Mouse (Mus musculus) liver, embryonic 15.5 days (tissue): ENCODE data around the gene Fbxl20. TPM values are rescaled to one million over a fixed set of nuclear protein-coding genes. Genes with fewer than 3 reads are reported as not detected.
A peak's percentile ranks its signal among the peaks of the same experiment; 100 is the strongest.

Experiments used
- ATAC-seq: fragments of 200-750 bp; cut with Nextera tagmentation; 2 replicates; pipeline ENCODE4 v1.8.0; 2017; ENCODE audit warnings: moderate number of reproducible peaks, mild to moderate bottlenecking, moderate library complexity; ENCODE audit not compliant: insufficient read depth
- H3K27ac ChIP-seq: fragments of 300-500 bp; sonication (generic); replicated peaks from 2 replicates; pipeline ENCODE4 v1.5.1; 2015; ENCODE audit warnings: mild to moderate bottlenecking, inconsistent platforms
- H3K27me3 ChIP-seq: fragments of 300-500 bp; sonication (generic); 2 replicates; pipeline ENCODE4 v1.6.1; 2015; ENCODE audit warnings: mild to moderate bottlenecking, inconsistent platforms
- H3K36me3 ChIP-seq: fragments of 300-500 bp; sonication (generic); replicated peaks from 2 replicates; pipeline ENCODE4 v1.6.1; 2015; ENCODE audit warnings: moderate library complexity, mild to moderate bottlenecking, inconsistent platforms
- H3K4me1 ChIP-seq: fragments of 300-500 bp; sonication (generic); replicated peaks from 2 replicates; pipeline ENCODE4 v1.6.1; 2015; ENCODE audit warnings: inconsistent platforms
- H3K4me2 ChIP-seq: fragments of 300-500 bp; sonication (generic); 2 replicates; pipeline ENCODE4 v1.6.1; 2015; ENCODE audit warnings: moderate library complexity, mild to moderate bottlenecking, inconsistent platforms
- H3K4me3 ChIP-seq: fragments of 300-500 bp; sonication (generic); replicated peaks from 2 replicates; pipeline ENCODE4 v1.5.1; 2015; ENCODE audit warnings: mild to moderate bottlenecking, inconsistent platforms
- H3K9ac ChIP-seq: fragments of 300-500 bp; sonication (generic); 2 replicates; pipeline ENCODE4 v1.6.1; 2015; ENCODE audit warnings: moderate library complexity, mild to moderate bottlenecking, inconsistent platforms
- H3K9me3 ChIP-seq: fragments of 300-500 bp; sonication (generic); replicated peaks from 2 replicates; pipeline ENCODE4 v1.6.1; 2016; ENCODE audit warnings: inconsistent platforms
- WGBS: fragments of 180-500 bp; shearing (Covaris S2); methylation state at CpG from one replicate; pipeline ENCODE4 v1.1.7; 2015; ENCODE audit warnings: mixed read lengths; ENCODE audit not compliant: insufficient replicate concordance; 5-methylcytosine and 5-hydroxymethylcytosine counted together
- polyA plus RNA-seq: library from polyadenylated mRNA; unstranded; fragments of >200 nt; fragmentation: Nextera tagmentation; extraction: Ambion mirVana; gene quantifications from 2 replicates; pipeline ENCODE4 v1.2.1, GENCODE M21; 2015

Gene Fbxl20
- polyA plus RNA-seq, 1 experiment from 2014 or later: 6.5 TPM

DNA sequence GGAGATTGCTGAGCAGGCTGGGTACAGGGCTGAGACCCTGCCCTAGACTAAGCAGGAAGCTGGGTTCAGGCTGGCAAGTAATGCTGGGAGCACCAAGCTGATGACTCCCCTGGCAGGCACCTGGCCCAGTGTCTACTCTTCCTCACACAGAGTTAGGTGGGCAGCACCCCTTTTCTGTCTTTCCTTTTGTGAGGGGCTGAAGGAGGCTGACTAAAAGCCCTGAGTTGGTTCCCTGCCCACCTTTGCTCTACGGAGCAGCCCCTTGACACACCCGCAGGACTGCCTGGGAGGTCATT, 99.7 kb downstream of the Fbxl20 start:
- Histone ChIP-seq H3K27me3 (peaks cover 80% of the 10 kb centered on the region), H3K4me2 (no peak overlapping the region), H3K9me3 (no peaks in the 10 kb centered on the region), H3K9ac (no peak overlapping the region), H3K4me1 (peaks cover 10% of the 10 kb centered on the region; the same call in 1 of the 2 replicates), H3K36me3 (no peaks in the 10 kb centered on the region), H3K4me3 (no peak overlapping the region), H3K27ac (no peak overlapping the region)
- 22% methylated on average over 2 of the region's 2 CpGs for WGBS
- ATAC-seq: no peak

DNA sequence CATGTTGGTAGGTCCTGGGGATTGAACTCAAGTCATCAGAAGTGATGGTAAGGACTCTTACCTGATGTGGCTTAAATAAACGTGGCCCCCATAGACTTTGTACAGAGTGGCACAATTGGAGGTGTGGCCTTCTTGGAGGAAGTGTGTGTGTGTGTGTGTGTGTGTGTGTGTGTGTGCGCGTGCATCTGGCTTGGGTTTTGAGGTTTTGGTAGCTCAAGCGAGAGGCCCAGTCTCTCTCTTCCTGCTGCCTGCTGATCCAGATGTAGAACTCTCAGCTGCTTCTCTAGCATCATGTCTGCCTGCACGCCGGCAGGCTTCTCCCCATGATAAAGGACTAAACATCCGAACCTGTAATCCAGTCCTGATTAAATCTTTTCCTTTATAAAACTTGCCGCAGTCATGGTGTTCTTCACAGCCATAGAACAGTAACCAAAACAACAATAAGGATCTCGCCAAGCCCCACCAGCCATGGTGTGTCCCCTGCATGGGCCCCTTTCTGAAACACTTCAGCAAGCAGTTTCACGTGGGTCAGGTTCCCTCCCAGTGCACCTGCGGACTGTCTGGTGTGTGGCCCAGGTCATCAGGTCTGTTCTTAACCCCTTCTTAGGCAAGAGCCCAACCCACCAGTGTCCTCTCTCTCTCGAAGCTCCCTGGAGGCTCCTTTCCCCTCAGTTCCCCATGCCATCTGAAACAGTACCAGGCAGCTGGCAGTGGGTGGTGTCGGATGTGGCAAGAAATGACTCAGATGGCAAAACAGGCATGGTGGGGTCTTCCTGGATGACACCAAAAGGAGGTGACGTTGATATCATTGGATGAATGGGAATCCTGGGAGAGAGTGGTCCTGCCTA, 100.3 kb downstream of the Fbxl20 start:
- ATAC-seq: no peak
- peaks cover 75% of the 10 kb centered on the region for H3K27me3 ChIP-seq
- WGBS: 29% methylated on average over 14 of the region's 14 CpGs

DNA sequence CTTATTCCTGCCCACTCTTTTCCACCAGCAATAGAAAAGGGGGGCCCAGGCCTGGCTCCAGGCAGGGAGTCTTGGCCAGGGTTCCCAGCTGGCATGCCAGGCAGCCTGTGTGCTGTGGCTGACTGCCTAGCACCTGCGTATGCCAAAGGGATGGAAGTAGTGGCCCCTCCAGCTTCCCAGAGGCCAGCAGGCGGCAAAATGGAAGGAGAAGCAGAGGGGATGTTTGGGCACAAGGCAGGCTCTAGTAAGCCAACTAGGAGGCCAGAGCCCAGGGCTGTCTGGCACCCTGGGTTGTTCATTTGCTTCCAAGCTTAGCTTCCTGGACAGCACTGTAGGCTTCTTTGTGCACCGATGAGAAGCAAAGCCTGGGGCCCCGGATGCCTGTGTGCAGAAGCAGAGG, 102.5 kb downstream of the Fbxl20 start:
- H3K4me3 ChIP-seq: no peak overlapping the region
- H3K4me2 ChIP-seq: no peak overlapping the region
- H3K27ac ChIP-seq: no peak overlapping the region
- WGBS: 57% methylated on average over 4 of the region's 4 CpGs
- no peaks in the 10 kb centered on the region for H3K9me3 ChIP-seq
- peaks cover 7% of the 10 kb centered on the region; the same call in 1 of the 2 replicates for H3K4me1 ChIP-seq
- H3K27me3 ChIP-seq: peaks cover 60% of the 10 kb centered on the region
- no peak for ATAC-seq
- H3K36me3 ChIP-seq: no peaks in the 10 kb centered on the region
- H3K9ac ChIP-seq: no peak overlapping the region

More for the DNA sequence above, 100.3 kb downstream of the Fbxl20 start:
- Histone ChIP-seq H3K9ac (no peak overlapping the region), H3K4me1 (peaks cover 10% of the 10 kb centered on the region; the same call in 1 of the 2 replicates), H3K9me3 (no peaks in the 10 kb centered on the region), H3K4me3 (no peak overlapping the region), H3K27ac (no peak overlapping the region), H3K4me2 (no peak overlapping the region), H3K36me3 (no peaks in the 10 kb centered on the region)

DNA sequence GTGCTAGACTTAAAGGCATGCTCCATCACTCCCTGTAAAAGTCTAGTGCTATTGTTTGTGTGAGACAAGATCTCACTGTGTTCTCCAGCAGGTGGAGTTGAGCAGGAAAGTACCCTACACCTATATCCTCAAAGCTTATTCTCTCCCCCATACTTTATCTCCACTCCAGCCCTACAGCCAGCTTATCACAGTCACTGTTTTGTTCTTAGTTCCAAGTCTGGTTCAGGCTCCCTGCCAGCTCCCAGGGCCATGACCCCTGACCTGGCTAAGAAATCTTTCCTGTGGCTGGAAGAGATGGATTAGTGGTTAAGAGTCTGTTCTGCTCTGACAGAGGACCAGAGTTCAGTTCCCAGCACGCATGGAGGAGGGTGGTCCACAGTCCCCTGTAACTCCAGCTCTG, 103.7 kb downstream of the Fbxl20 start:
- no peak overlapping the region for H3K27ac ChIP-seq
- H3K36me3 ChIP-seq: no peaks in the 10 kb centered on the region
- H3K9me3 ChIP-seq: no peaks in the 10 kb centered on the region
- ATAC-seq: no peak
- no peak overlapping the region for H3K4me3 ChIP-seq
- H3K4me1 ChIP-seq: no peaks in the 10 kb centered on the region
- 29% methylated on average over 1 of the region's 1 CpGs for WGBS
- H3K27me3 ChIP-seq: peaks cover 47% of the 10 kb centered on the region
- H3K9ac ChIP-seq: no peak overlapping the region
- no peak overlapping the region for H3K4me2 ChIP-seq

DNA sequence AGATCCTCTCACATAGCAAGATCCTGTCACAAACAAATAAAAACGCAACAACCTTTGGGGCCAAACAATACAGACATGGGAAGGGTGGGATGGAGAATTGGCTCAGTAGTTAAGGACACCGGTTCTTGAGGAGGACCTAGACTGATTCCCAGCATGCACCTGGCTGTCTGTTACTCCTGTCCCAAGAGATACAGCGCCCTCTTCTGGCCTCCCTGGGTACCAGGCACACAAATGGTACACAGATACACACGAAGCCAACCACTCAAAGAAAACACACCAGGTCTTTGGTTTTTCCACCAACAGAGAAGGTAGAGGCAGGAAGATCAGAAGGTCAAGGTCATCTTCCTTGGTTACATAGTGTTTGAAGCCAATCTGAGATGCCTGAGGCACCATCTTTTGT, 104.6 kb downstream of the Fbxl20 start:
- Histone ChIP-seq H3K9me3 (no peaks in the 10 kb centered on the region), H3K4me3 (no peak overlapping the region), H3K4me2 (no peak overlapping the region), H3K9ac (no peak overlapping the region), H3K27me3 (peaks cover 38% of the 10 kb centered on the region), H3K27ac (no peak overlapping the region), H3K36me3 (no peaks in the 10 kb centered on the region), H3K4me1 (no peaks in the 10 kb centered on the region)
- whole genome bisulfite sequencing: 61% methylated on average over 4 of the region's 4 CpGs
- ATAC-seq: no peak

DNA sequence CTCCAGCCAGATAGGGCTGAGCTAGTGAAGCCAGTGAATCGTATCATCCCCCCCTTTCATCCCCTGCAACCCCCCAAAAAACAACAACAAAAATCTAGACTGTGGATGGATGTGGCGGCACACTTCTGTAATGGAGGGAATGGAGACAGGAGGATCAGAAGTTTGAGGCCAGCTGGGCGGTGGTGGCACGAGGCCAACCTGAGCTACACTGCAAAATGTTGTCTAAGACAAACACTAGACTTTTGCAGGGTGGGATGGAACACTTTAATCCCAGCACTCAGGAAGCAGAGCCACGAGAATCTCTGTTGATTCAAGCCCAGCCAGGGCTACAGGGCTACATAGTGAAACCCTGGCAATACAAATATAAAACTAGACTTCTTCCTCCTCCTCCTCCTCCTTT, 106.1 kb downstream of the Fbxl20 start:
- no peak overlapping the region for H3K4me2 ChIP-seq
- no peaks in the 10 kb centered on the region for H3K9me3 ChIP-seq
- H3K4me1 ChIP-seq: no peaks in the 10 kb centered on the region
- no peak for ATAC-seq
- no peak overlapping the region for H3K27ac ChIP-seq
- 55% methylated on average over 5 of the region's 5 CpGs for WGBS
- no peak overlapping the region for H3K4me3 ChIP-seq
- H3K27me3 ChIP-seq: peaks cover 26% of the 10 kb centered on the region
- no peaks in the 10 kb centered on the region for H3K36me3 ChIP-seq
- no peak overlapping the region for H3K9ac ChIP-seq

DNA sequence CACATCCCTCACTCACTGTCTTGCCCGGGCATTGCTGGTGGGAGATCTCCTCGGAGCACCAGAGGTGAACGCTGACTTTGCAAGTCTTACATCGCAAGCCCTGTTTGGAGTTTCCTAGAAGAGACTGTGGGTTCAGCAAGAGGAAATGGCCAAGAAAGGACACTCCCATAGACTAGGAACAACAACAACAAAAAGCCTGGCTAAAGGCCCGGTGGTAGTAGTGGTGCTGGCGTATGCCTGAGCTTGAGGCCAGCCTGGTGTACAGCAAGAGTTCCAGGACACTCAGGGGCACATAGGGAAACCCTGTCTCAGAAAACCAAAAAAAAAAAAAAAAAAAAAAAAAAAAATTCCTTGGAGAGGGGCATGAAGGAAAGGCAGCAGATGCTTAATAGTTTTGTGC, 107.5 kb downstream of the Fbxl20 start:
- Histone ChIP-seq H3K9me3 (no peaks in the 10 kb centered on the region), H3K9ac (no peak overlapping the region), H3K4me1 (no peaks in the 10 kb centered on the region), H3K27me3 (peaks cover 17% of the 10 kb centered on the region), H3K4me2 (no peak overlapping the region), H3K4me3 (no peak overlapping the region), H3K36me3 (no peaks in the 10 kb centered on the region), H3K27ac (no peak overlapping the region)
- no peak for ATAC-seq
- 61% methylated on average over 6 of the region's 6 CpGs for WGBS

DNA sequence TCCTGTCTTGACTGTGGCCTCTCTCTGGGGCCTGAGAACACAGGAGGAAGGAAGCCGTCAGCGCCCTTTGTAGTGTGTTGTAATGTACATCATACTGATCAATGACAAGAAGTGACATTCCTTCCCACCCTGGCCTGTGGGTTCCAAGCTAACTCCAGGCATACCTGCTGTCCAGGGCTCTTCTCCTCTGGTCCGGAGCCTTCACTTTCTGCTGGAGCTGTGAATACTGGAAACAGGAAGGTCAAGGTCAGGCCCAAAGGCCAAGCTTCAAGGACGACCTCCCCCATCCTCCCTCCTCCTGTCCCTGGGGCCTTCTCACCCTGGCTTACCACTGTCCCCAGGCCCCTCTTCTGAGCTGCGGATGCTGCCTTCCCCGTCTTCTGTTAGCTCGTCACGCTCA, 109.2 kb downstream of the Fbxl20 start:
- H3K4me2 ChIP-seq: no peak overlapping the region
- no peak overlapping the region for H3K27ac ChIP-seq
- H3K9ac ChIP-seq: no peak overlapping the region
- H3K9me3 ChIP-seq: no peaks in the 10 kb centered on the region
- peaks cover 3% of the 10 kb centered on the region for H3K4me1 ChIP-seq
- H3K27me3 ChIP-seq: peaks cover 29% of the 10 kb centered on the region
- no peak overlapping the region for H3K4me3 ChIP-seq
- ATAC-seq: no peak
- no peaks in the 10 kb centered on the region for H3K36me3 ChIP-seq
- 52% methylated on average over 8 of the region's 8 CpGs for WGBS

DNA sequence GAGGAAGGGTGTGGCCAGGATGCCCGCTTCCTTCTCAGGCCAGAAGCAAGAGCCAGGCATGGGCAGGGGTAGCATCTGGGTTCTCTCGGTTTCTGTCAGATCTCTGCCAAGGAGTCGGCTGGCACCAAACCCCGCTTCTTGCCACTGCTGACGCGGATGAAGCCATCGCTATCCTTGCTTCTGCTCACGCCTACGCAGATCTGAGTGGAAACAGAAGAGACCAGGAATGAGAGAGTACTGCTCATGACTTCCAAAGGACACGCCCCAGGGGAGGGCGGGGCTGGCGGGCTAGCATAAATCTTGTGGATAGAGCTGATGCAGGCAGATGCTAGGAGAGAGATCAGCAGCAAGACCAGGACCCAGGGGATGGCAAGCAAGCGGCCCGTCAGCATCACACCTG, 112.3 kb downstream of the Fbxl20 start:
- Histone ChIP-seq H3K9ac (no peak overlapping the region), H3K4me2 (no peak overlapping the region), H3K27ac (no peak overlapping the region), H3K4me1 (peaks cover 6% of the 10 kb centered on the region), H3K27me3 (peaks cover 38% of the 10 kb centered on the region), H3K36me3 (no peaks in the 10 kb centered on the region), H3K4me3 (no peak overlapping the region), H3K9me3 (no peaks in the 10 kb centered on the region)
- ATAC-seq: no peak
- 45% methylated on average over 14 of the region's 14 CpGs for WGBS

DNA sequence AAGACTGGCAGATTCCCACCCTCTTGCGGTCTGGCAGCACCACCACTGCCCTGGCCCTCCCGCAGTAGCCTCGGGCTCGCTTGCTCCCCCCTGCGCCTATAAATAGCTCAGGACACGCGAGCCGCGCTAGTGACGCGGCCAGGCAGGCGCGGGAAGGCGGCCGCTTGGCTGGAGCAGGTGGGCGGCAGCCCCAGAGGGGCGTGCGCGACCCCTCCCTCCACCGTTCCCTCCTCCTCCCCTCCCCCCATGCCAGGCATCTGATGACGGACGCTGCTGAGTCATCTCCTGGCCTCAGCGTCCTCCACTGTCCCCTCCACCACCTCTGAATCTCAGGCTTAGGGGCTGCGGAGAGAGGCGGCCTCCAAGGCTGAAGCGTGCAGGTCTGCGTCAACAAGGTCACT, 114.2 kb downstream of the Fbxl20 start:
- no peak overlapping the region for H3K9ac ChIP-seq
- WGBS: under 1% methylated on average over 27 of the region's 27 CpGs
- no peak overlapping the region for H3K27ac ChIP-seq
- H3K27me3 ChIP-seq: peaks cover 38% of the 10 kb centered on the region
- H3K4me2 ChIP-seq: peak overlapping the region; percentile 44
- no peak for ATAC-seq
- peaks cover 2% of the 10 kb centered on the region for H3K36me3 ChIP-seq
- H3K4me1 ChIP-seq: peaks cover 6% of the 10 kb centered on the region
- no peak overlapping the region; the same call in 1 of the 2 replicates for H3K4me3 ChIP-seq
- no peaks in the 10 kb centered on the region for H3K9me3 ChIP-seq

DNA sequence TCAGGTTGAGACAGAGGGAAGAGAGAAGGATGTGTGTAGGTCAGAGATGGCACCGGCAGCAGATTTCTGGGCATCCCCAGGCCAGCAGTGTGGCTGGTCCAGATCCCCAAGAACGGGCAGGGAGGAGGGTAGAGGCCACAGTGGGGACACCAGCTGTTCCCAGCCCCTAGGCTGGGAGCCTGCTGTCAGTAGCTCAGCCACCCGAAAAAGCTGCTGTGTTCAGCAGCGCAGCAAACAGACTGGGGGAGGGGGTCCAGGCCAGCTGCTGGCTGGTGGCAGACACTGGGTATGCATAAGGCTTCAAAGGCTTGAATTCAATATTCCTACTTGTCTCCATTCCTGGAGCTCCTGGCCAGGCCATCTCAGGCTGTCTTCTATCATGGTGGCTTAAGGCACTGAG, 115.4 kb downstream of the Fbxl20 start:
- H3K4me3 ChIP-seq: no peak overlapping the region
- H3K4me1 ChIP-seq: peaks cover 6% of the 10 kb centered on the region
- H3K9me3 ChIP-seq: no peaks in the 10 kb centered on the region
- no peak overlapping the region for H3K4me2 ChIP-seq
- H3K9ac ChIP-seq: no peak overlapping the region
- H3K27me3 ChIP-seq: peaks cover 38% of the 10 kb centered on the region
- WGBS: 54% methylated on average over 4 of the region's 4 CpGs
- H3K36me3 ChIP-seq: peaks cover 14% of the 10 kb centered on the region
- ATAC-seq: no peak
- H3K27ac ChIP-seq: no peak overlapping the region

DNA sequence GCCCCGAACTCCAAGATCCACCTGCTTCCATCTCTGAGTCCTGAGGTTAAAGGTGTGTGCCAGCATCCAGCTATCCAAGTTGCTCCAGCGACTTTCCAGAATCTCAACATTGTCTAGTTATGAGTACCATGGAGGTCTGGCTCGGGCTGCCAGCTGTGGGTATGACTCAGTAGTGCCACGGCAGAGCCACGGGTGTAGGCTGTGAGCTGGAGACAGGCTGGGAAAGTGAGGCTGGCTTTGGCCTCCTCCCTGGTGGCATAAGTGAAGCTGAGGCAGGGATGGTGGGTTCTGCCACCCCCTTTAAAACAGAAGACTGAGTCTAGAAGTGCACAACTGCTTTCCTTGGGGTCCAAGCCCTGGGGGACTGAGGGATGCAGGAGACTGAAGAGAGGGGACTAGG, 116.1 kb downstream of the Fbxl20 start:
- WGBS: 64% methylated on average over 5 of the region's 5 CpGs
- ATAC-seq: no peak
- H3K4me3 ChIP-seq: no peak overlapping the region

More for the DNA sequence above, 116.1 kb downstream of the Fbxl20 start:
- no peak overlapping the region for H3K27ac ChIP-seq
- H3K4me2 ChIP-seq: no peak overlapping the region
- H3K9ac ChIP-seq: no peak overlapping the region
- H3K36me3 ChIP-seq: peaks cover 21% of the 10 kb centered on the region
- peaks cover 6% of the 10 kb centered on the region for H3K4me1 ChIP-seq
- peaks cover 36% of the 10 kb centered on the region for H3K27me3 ChIP-seq
- H3K9me3 ChIP-seq: no peaks in the 10 kb centered on the region
